Mouse (Mus musculus): ENCODE measurements around the gene Rhox12. TPM values are rescaled to one million over a fixed set of nuclear protein-coding genes. Genes with fewer than 3 reads are reported as not detected.

Gene Rhox12
- not detected in 2 replicates for polyA plus RNA-seq (2016; fragmentation: Nextera tagmentation; extraction: Ambion mirVana)

GRCm38 (mm10) chrX:38110807-38111206 is at the start of gene Rhox12:
Gene Rhox12 (minus strand): TSS chrX:38110907.
- H3K27ac ChIP-seq (ENCODE audit: poor library complexity, severe bottlenecking): no peak within 1 kb of the TSS
- H3K27me3 ChIP-seq (replicated peaks): no peaks in the 10 kb centered on the region
- H3K9ac ChIP-seq: no peak within 1 kb of the TSS
- no peaks in the 10 kb centered on the region for H3K36me3 ChIP-seq
- ATAC-seq (ENCODE audit: insufficient number of reproducible peaks, low FRiP score): no peak
- 68% methylated on average over 4 of the region's 4 CpGs for WGBS
- H3K9me3 ChIP-seq (replicated peaks): no peaks in the 10 kb centered on the region
- H3K4me1 ChIP-seq (replicated peaks): no peaks in the 10 kb centered on the region
- no peak within 1 kb of the TSS for H3K4me3 ChIP-seq
- H3K4me2 ChIP-seq: no peak within 1 kb of the TSS

- no peak for ATAC-seq (ENCODE audit: insufficient number of reproducible peaks, low FRiP score)
- H3K27me3 ChIP-seq (replicated peaks): no peaks in the 10 kb centered on the region
- H3K36me3 ChIP-seq: no peaks in the 10 kb centered on the region
- no peak overlapping the region for H3K27ac ChIP-seq (ENCODE audit: poor library complexity, severe bottlenecking)
- 45% methylated on average over 1 of the region's 1 CpGs for WGBS
- H3K9me3 ChIP-seq (replicated peaks): no peaks in the 10 kb centered on the region
- H3K4me3 ChIP-seq: no peak overlapping the region
- no peak overlapping the region for H3K4me2 ChIP-seq
- H3K4me1 ChIP-seq (replicated peaks): no peaks in the 10 kb centered on the region
- no peak overlapping the region for H3K9ac ChIP-seq
Observed at GRCm38 (mm10) chrX:38159097-38159496, 48.4 kb upstream of the Rhox12 start.

GRCm38 (mm10) chrX:38121478-38121877 is 10.8 kb upstream of the Rhox12 start:
- H3K27me3 ChIP-seq (replicated peaks): no peaks in the 10 kb centered on the region
- H3K9ac ChIP-seq: no peak overlapping the region
- H3K27ac ChIP-seq (ENCODE audit: poor library complexity, severe bottlenecking): no peak overlapping the region
- no peak for ATAC-seq (ENCODE audit: insufficient number of reproducible peaks, low FRiP score)
- WGBS: 78% methylated on average over 34 of the region's 34 CpGs
- no peaks in the 10 kb centered on the region for H3K4me1 ChIP-seq (replicated peaks)
- H3K9me3 ChIP-seq (replicated peaks): peaks cover 24% of the 10 kb centered on the region
- no peak overlapping the region for H3K4me3 ChIP-seq
- H3K4me2 ChIP-seq: no peak overlapping the region
- H3K36me3 ChIP-seq: no peaks in the 10 kb centered on the region

- no peak within 1 kb of the TSS for H3K27ac ChIP-seq (ENCODE audit: poor library complexity, severe bottlenecking)
- H3K4me1 ChIP-seq (replicated peaks): no peaks in the 10 kb centered on the region
- no peak for ATAC-seq (ENCODE audit: insufficient number of reproducible peaks, low FRiP score)
- H3K4me2 ChIP-seq: no peak within 1 kb of the TSS
- WGBS: 88% methylated on average over 20 of the region's 20 CpGs
- no peaks in the 10 kb centered on the region for H3K27me3 ChIP-seq (replicated peaks)
- no peaks in the 10 kb centered on the region for H3K36me3 ChIP-seq
- no peak within 1 kb of the TSS for H3K4me3 ChIP-seq
- H3K9me3 ChIP-seq (replicated peaks): peaks cover 24% of the 10 kb centered on the region
- no peak within 1 kb of the TSS for H3K9ac ChIP-seq
Observed at GRCm38 (mm10) chrX:38120982-38121381, 10.3 kb upstream of the Rhox12 start, which contains the start of gene Rhox13. Gene Rhox13 (plus strand): TSS chrX:38121219.

GRCm38 (mm10) chrX:38085041-38085440 is 25.7 kb downstream of the Rhox12 start, which contains the start of gene Rhox11:
Gene Rhox11 (minus strand): TSS chrX:38085141.
- Histone ChIP-seq H3K9me3 (replicated peaks) (no peaks in the 10 kb centered on the region), H3K9ac (no peak within 1 kb of the TSS), H3K4me1 (replicated peaks) (no peaks in the 10 kb centered on the region), H3K4me3 (no peak within 1 kb of the TSS), H3K4me2 (no peak within 1 kb of the TSS), H3K27me3 (replicated peaks) (no peaks in the 10 kb centered on the region), H3K36me3 (no peaks in the 10 kb centered on the region), H3K27ac (ENCODE audit: poor library complexity, severe bottlenecking) (no peak within 1 kb of the TSS)
- no peak for ATAC-seq (ENCODE audit: insufficient number of reproducible peaks, low FRiP score)
- 78% methylated on average over 9 of the region's 9 CpGs for WGBS

- no peak overlapping the region for H3K4me3 ChIP-seq
- 21% methylated on average over 12 of the region's 12 CpGs for WGBS
- no peak for ATAC-seq (ENCODE audit: insufficient number of reproducible peaks, low FRiP score)
Observed at GRCm38 (mm10) chrX:38084226-38084625, 26.5 kb downstream of the Rhox12 start.

GRCm38 (mm10) chrX:38066175-38066574 is 44.5 kb downstream of the Rhox12 start, which contains the start of gene Rhox10:
Gene Rhox10 (plus strand): TSS chrX:38066475.
- H3K4me1 ChIP-seq (replicated peaks): no peaks in the 10 kb centered on the region
- H3K4me2 ChIP-seq: no peak within 1 kb of the TSS
- no peaks in the 10 kb centered on the region for H3K27me3 ChIP-seq (replicated peaks)
- no peak within 1 kb of the TSS for H3K9ac ChIP-seq
- no peak within 1 kb of the TSS for H3K27ac ChIP-seq (ENCODE audit: poor library complexity, severe bottlenecking)
- peaks cover 9% of the 10 kb centered on the region; the same call in 1 of the 2 replicates for H3K9me3 ChIP-seq (replicated peaks)
- WGBS: 73% methylated on average over 11 of the region's 11 CpGs
- no peak within 1 kb of the TSS for H3K4me3 ChIP-seq
- no peaks in the 10 kb centered on the region for H3K36me3 ChIP-seq
- ATAC-seq (ENCODE audit: insufficient number of reproducible peaks, low FRiP score): no peak

More at GRCm38 (mm10) chrX:38084226-38084625, 26.5 kb downstream of the Rhox12 start:
- H3K27ac ChIP-seq (ENCODE audit: poor library complexity, severe bottlenecking): no peak overlapping the region
- no peaks in the 10 kb centered on the region for H3K27me3 ChIP-seq (replicated peaks)
- no peak overlapping the region for H3K9ac ChIP-seq
- H3K4me2 ChIP-seq: no peak overlapping the region
- no peaks in the 10 kb centered on the region for H3K4me1 ChIP-seq (replicated peaks)
- H3K9me3 ChIP-seq (replicated peaks): no peaks in the 10 kb centered on the region
- no peaks in the 10 kb centered on the region for H3K36me3 ChIP-seq

- Histone ChIP-seq H3K9me3 (replicated peaks) (peaks cover 8% of the 10 kb centered on the region; the same call in 1 of the 2 replicates), H3K36me3 (no peaks in the 10 kb centered on the region), H3K4me2 (no peak overlapping the region), H3K9ac (no peak overlapping the region), H3K27ac (ENCODE audit: poor library complexity, severe bottlenecking) (no peak overlapping the region), H3K27me3 (replicated peaks) (no peaks in the 10 kb centered on the region), H3K4me3 (no peak overlapping the region), H3K4me1 (replicated peaks) (no peaks in the 10 kb centered on the region)
- no peak for ATAC-seq (ENCODE audit: insufficient number of reproducible peaks, low FRiP score)
- 3% methylated on average over 1 of the region's 1 CpGs for WGBS
Observed at GRCm38 (mm10) chrX:38061544-38061943, 49.2 kb downstream of the Rhox12 start.

Other genes starting within 250 kb of the Rhox12 start
- gene Rhox8, start 232.0 kb downstream of the Rhox12 start, polyA plus RNA-seq (2016; fragmentation: Nextera tagmentation; extraction: Ambion mirVana): not detected in 2 replicates
- gene Rhox7b, start 213.7 kb downstream of the Rhox12 start, polyA plus RNA-seq (2016; fragmentation: Nextera tagmentation; extraction: Ambion mirVana): not detected in 2 replicates
- not detected in 2 replicates for gene Rhox9, start 209.1 kb downstream of the Rhox12 start, polyA plus RNA-seq (2016; fragmentation: Nextera tagmentation; extraction: Ambion mirVana)
- not detected in 2 replicates for gene Btg1-ps1, start 92.1 kb downstream of the Rhox12 start, polyA plus RNA-seq (2016; fragmentation: Nextera tagmentation; extraction: Ambion mirVana)
- not detected in 2 replicates for gene Btg1-ps2, start 67.8 kb downstream of the Rhox12 start, polyA plus RNA-seq (2016; fragmentation: Nextera tagmentation; extraction: Ambion mirVana)
- gene Rhox10, start 44.4 kb downstream of the Rhox12 start, polyA plus RNA-seq (2016; fragmentation: Nextera tagmentation; extraction: Ambion mirVana): not detected in 2 replicates
- not detected in 2 replicates for gene Rhox11, start 25.8 kb downstream of the Rhox12 start, polyA plus RNA-seq (2016; fragmentation: Nextera tagmentation; extraction: Ambion mirVana)
- not detected in 2 replicates for gene Rhox13, start 10.3 kb upstream of the Rhox12 start, polyA plus RNA-seq (2016; fragmentation: Nextera tagmentation; extraction: Ambion mirVana)
- gene Zbtb33, start 78.9 kb upstream of the Rhox12 start, polyA plus RNA-seq (2016; fragmentation: Nextera tagmentation; extraction: Ambion mirVana): 2.5 and 2.6 TPM in 2 replicates
- gene Tmem255a, start 141.5 kb upstream of the Rhox12 start, polyA plus RNA-seq (2016; fragmentation: Nextera tagmentation; extraction: Ambion mirVana): 12.1 and 12.5 TPM in 2 replicates
- gene Atp1b4, start 205.3 kb upstream of the Rhox12 start, polyA plus RNA-seq (2016; fragmentation: Nextera tagmentation; extraction: Ambion mirVana): 0.09 TPM in 1 of 2 replicates, not detected in the other

Measured in heart, embryonic 12.5 days (tissue).